Mouse (Mus musculus): ENCODE measurements around the gene Veph1. TPM values are rescaled to one million over a fixed set of nuclear protein-coding genes. Genes with fewer than 3 reads are reported as not detected.

Veph1 gene
- polyA plus RNA-seq, 1 experiment from 2014 or later: 2.9 TPM

GRCm38 (mm10) chr3:66162612-66163011 lies 134.0 kb downstream of the Veph1 start:
- H3K4me1 ChIP-seq: peaks cover 51% of the 10 kb centered on the region
- no peaks in the 10 kb centered on the region for H3K36me3 ChIP-seq
- H3K9ac ChIP-seq: no peak overlapping the region
- no peak overlapping the region for H3K4me3 ChIP-seq
- no peak overlapping the region for H3K4me2 ChIP-seq (replicated peaks)
- 36% methylated on average over 6 of the region's 6 CpGs for WGBS
- H3K27ac ChIP-seq: peak overlapping the region; percentile 67
- peak; percentile 51 for ATAC-seq (ENCODE audit: low FRiP score, low read depth)
- H3K9me3 ChIP-seq: no peaks in the 10 kb centered on the region
- H3K27me3 ChIP-seq: no peaks in the 10 kb centered on the region

- Histone ChIP-seq H3K9me3 (no peaks in the 10 kb centered on the region), H3K36me3 (no peaks in the 10 kb centered on the region), H3K27me3 (no peaks in the 10 kb centered on the region), H3K9ac (no peak overlapping the region), H3K4me2 (replicated peaks) (no peak overlapping the region), H3K4me1 (peaks cover 13% of the 10 kb centered on the region), H3K27ac (no peak overlapping the region), H3K4me3 (no peak overlapping the region)
- no peak for ATAC-seq (ENCODE audit: low FRiP score, low read depth)
- 74% methylated on average over 8 of the region's 8 CpGs for WGBS
These were observed 138.7 kb downstream of the Veph1 start for GRCm38 (mm10) chr3:66157947-66158346.

- Histone ChIP-seq H3K4me3 (no peak overlapping the region), H3K36me3 (no peaks in the 10 kb centered on the region), H3K27ac (no peak overlapping the region), H3K27me3 (no peaks in the 10 kb centered on the region), H3K4me2 (replicated peaks) (no peak overlapping the region), H3K4me1 (peaks cover 9% of the 10 kb centered on the region), H3K9me3 (no peaks in the 10 kb centered on the region), H3K9ac (no peak overlapping the region)
- ATAC-seq (ENCODE audit: low FRiP score, low read depth): no peak
- 48% methylated on average over 7 of the region's 7 CpGs for WGBS
These were observed 159.0 kb downstream of the Veph1 start for GRCm38 (mm10) chr3:66137601-66138000.

GRCm38 (mm10) chr3:66131264-66131950 lies 165.2 kb downstream of the Veph1 start:
- peak overlapping the region; percentile 70; the same call in 1 of the 2 replicates for H3K27ac ChIP-seq

GRCm38 (mm10) chr3:66129689-66130088 lies 166.9 kb downstream of the Veph1 start:
- Histone ChIP-seq H3K27me3 (no peaks in the 10 kb centered on the region), H3K27ac (no peak overlapping the region), H3K9me3 (no peaks in the 10 kb centered on the region), H3K4me3 (no peak overlapping the region), H3K36me3 (no peaks in the 10 kb centered on the region), H3K4me1 (peaks cover 13% of the 10 kb centered on the region), H3K9ac (no peak overlapping the region), H3K4me2 (replicated peaks) (no peak overlapping the region)
- 72% methylated on average over 5 of the region's 5 CpGs for WGBS
- ATAC-seq (ENCODE audit: low FRiP score, low read depth): no peak

More at GRCm38 (mm10) chr3:66131264-66131950, 165.2 kb downstream of the Veph1 start:
- Histone ChIP-seq H3K4me1 (peaks cover 20% of the 10 kb centered on the region), H3K9ac (no peak overlapping the region), H3K4me2 (replicated peaks) (no peak overlapping the region), H3K36me3 (no peaks in the 10 kb centered on the region), H3K27me3 (no peaks in the 10 kb centered on the region), H3K4me3 (no peak overlapping the region), H3K9me3 (no peaks in the 10 kb centered on the region)
- 25% methylated on average over 4 of the region's 4 CpGs for WGBS
- ATAC-seq (ENCODE audit: low FRiP score, low read depth): peak; percentile 82

GRCm38 (mm10) chr3:66105493-66105892 lies 191.1 kb downstream of the Veph1 start:
- H3K27ac ChIP-seq: no peak overlapping the region; the same call in 1 of the 2 replicates
- peaks cover 16% of the 10 kb centered on the region for H3K4me1 ChIP-seq
- peak; percentile 81 for ATAC-seq (ENCODE audit: low FRiP score, low read depth)
- no peaks in the 10 kb centered on the region for H3K36me3 ChIP-seq
- 15% methylated on average over 5 of the region's 5 CpGs for WGBS
- H3K9me3 ChIP-seq: peaks cover 4% of the 10 kb centered on the region; the same call in 1 of the 2 replicates
- H3K27me3 ChIP-seq: no peaks in the 10 kb centered on the region
- H3K9ac ChIP-seq: no peak overlapping the region
- no peak overlapping the region for H3K4me2 ChIP-seq (replicated peaks)
- no peak overlapping the region for H3K4me3 ChIP-seq

- Histone ChIP-seq H3K4me3 (no peak overlapping the region), H3K9ac (no peak overlapping the region), H3K36me3 (no peaks in the 10 kb centered on the region), H3K9me3 (no peaks in the 10 kb centered on the region), H3K27ac (no peak overlapping the region), H3K27me3 (no peaks in the 10 kb centered on the region), H3K4me2 (replicated peaks) (no peak overlapping the region), H3K4me1 (peaks cover 20% of the 10 kb centered on the region)
- ATAC-seq (ENCODE audit: low FRiP score, low read depth): no peak
- WGBS: 86% methylated on average over 3 of the region's 3 CpGs
These were observed 194.1 kb downstream of the Veph1 start for GRCm38 (mm10) chr3:66102599-66102932.

GRCm38 (mm10) chr3:66101809-66102598 lies 194.6 kb downstream of the Veph1 start:
- Histone ChIP-seq H3K4me2 (replicated peaks) (no peak overlapping the region), H3K9ac (no peak overlapping the region), H3K27ac (no peak overlapping the region), H3K27me3 (no peaks in the 10 kb centered on the region), H3K4me3 (no peak overlapping the region), H3K4me1 (peaks cover 20% of the 10 kb centered on the region), H3K36me3 (no peaks in the 10 kb centered on the region), H3K9me3 (no peaks in the 10 kb centered on the region)
- 76% methylated on average over 11 of the region's 11 CpGs for WGBS
- ATAC-seq (ENCODE audit: low FRiP score, low read depth): no peak

- Histone ChIP-seq H3K4me3 (no peak overlapping the region), H3K27ac (no peak overlapping the region), H3K36me3 (no peaks in the 10 kb centered on the region), H3K9me3 (no peaks in the 10 kb centered on the region), H3K27me3 (no peaks in the 10 kb centered on the region), H3K9ac (no peak overlapping the region), H3K4me1 (peaks cover 17% of the 10 kb centered on the region), H3K4me2 (replicated peaks) (no peak overlapping the region)
- no peak for ATAC-seq (ENCODE audit: low FRiP score, low read depth)
- WGBS: 83% methylated on average over 2 of the region's 2 CpGs
These were observed 195.6 kb downstream of the Veph1 start for GRCm38 (mm10) chr3:66101074-66101473.

GRCm38 (mm10) chr3:66091746-66092145 lies 204.9 kb downstream of the Veph1 start:
- no peak overlapping the region for H3K4me2 ChIP-seq (replicated peaks)
- H3K9ac ChIP-seq: no peak overlapping the region
- no peaks in the 10 kb centered on the region for H3K27me3 ChIP-seq
- H3K27ac ChIP-seq: no peak overlapping the region
- H3K9me3 ChIP-seq: 0 out of 2 replicates have a peak, but pooled peaks cover 2% of the 10 kb centered on the region
- no peaks in the 10 kb centered on the region for H3K36me3 ChIP-seq
- ATAC-seq (ENCODE audit: low FRiP score, low read depth): peak; percentile 59; the same call in 1 of the 2 replicates
- H3K4me3 ChIP-seq: no peak overlapping the region
- H3K4me1 ChIP-seq: no peaks in the 10 kb centered on the region
- WGBS: 25% methylated on average over 2 of the region's 2 CpGs

GRCm38 (mm10) chr3:66087608-66088007 lies 209.0 kb downstream of the Veph1 start:
- ATAC-seq (ENCODE audit: low FRiP score, low read depth): no peak
- Histone ChIP-seq H3K9me3 (0 out of 2 replicates have a peak, but pooled peaks cover 6% of the 10 kb centered on the region), H3K4me1 (peaks cover 11% of the 10 kb centered on the region), H3K27me3 (no peaks in the 10 kb centered on the region), H3K4me2 (replicated peaks) (no peak overlapping the region), H3K27ac (no peak overlapping the region), H3K36me3 (no peaks in the 10 kb centered on the region), H3K4me3 (no peak overlapping the region), H3K9ac (no peak overlapping the region)
- 77% methylated on average over 7 of the region's 7 CpGs for WGBS

GRCm38 (mm10) chr3:66083856-66084255 lies 212.8 kb downstream of the Veph1 start:
- H3K4me1 ChIP-seq: peaks cover 22% of the 10 kb centered on the region
- H3K27me3 ChIP-seq: no peaks in the 10 kb centered on the region
- no peak overlapping the region for H3K4me3 ChIP-seq
- H3K9me3 ChIP-seq: 0 out of 2 replicates have a peak, but pooled peaks cover 6% of the 10 kb centered on the region
- H3K27ac ChIP-seq: no peak overlapping the region
- no peak overlapping the region for H3K9ac ChIP-seq
- H3K4me2 ChIP-seq (replicated peaks): no peak overlapping the region
- no peak for ATAC-seq (ENCODE audit: low FRiP score, low read depth)
- no peaks in the 10 kb centered on the region for H3K36me3 ChIP-seq
- 91% methylated on average over 3 of the region's 3 CpGs for WGBS
